Mouse (Mus musculus) bone marrow macrophage, adult 2 months (primary cell): ENCODE data around the gene Nrxn2.

Experiments
- CTCF ChIP-seq: IDR thresholded peaks from 2 replicates; pipeline ENCODE4 v1.5.1; 2012; ENCODE audit warnings: low read depth, mild to moderate bottlenecking, low read length, moderate library complexity
- POLR2A ChIP-seq: IDR thresholded peaks from 2 replicates; pipeline ENCODE4 v1.6.1; 2012; ENCODE audit warnings: mild to moderate bottlenecking, low read depth, low read length, borderline replicate concordance

DNA sequence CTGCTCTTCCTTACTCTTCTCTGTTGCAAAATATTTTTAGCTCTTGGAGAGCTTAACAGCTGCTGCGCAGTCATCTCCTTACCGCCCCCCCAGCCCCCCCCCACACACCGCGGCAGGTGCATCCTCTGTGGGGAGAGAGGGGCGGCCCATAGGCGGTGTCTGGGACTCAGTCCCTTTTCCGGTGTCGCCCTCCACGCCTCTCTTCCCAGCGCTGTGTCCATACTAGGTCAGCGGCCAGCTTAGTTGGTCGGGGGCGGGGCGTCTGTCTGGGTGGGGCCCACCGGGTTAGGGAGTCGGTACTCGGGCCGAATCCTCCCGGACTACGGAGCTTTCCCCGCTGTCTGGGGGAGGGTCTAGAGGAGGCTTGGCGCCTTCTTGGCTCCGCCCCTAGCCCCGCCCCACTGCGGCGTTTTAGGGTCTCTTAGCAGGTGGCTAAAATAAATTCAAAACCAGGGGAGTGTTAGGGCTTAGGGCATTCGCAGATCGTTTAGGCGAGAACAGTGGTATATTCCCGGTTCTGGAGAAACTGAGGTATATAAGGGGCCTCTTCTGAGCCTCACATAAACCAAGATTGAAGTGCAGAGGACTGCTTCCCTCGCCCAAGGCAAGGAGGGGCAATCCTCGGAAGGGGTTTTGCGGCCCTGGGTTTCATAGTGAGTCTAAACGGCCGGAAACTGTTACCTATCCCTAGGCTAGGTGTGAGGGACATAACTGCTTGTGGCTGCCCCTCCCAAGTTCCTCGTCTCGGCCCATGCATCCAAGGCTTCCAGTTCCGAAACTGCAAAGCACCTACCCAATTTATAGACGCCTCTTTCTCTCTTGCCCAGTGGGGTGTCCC lies 19.9 kb upstream of the Nrxn2 start:
- no peak for TF ChIP-seq CTCF
- TF ChIP-seq POLR2A: no peak
